Mouse (Mus musculus) ES-E14 (cell line): Measurements from ENCODE around the gene Lamc1. TPM values are rescaled to one million over a fixed set of nuclear protein-coding genes. Genes with fewer than 3 reads are reported as not detected.

Source experiments
- DNase-seq: peaks from one replicate; pipeline ENCODE4 v3.0.0-alpha.2; 2013; ENCODE audit warnings: low read depth, low spot score
- H3K27ac ChIP-seq: 2 replicates; pipeline ENCODE4 v1.5.1; 2012; ENCODE audit warnings: low read depth, mild to moderate bottlenecking, low read length, moderate library complexity, mixed read lengths; ENCODE audit not compliant: poor library complexity, insufficient read depth, severe bottlenecking
- H3K36me3 ChIP-seq: 2 replicates; pipeline ENCODE4 v1.6.1; 2012; ENCODE audit warnings: mild to moderate bottlenecking, low read length, moderate library complexity, mixed read lengths; ENCODE audit not compliant: control insufficient read depth, poor library complexity, insufficient read depth, severe bottlenecking
- H3K4me1 ChIP-seq, 2 experiments: fragments of 150-350 bp in 1 of 2; sonication (generic) in 1 of 2; 2 replicates each; pipeline ENCODE4 v1.6.1; 2012; ENCODE audit warnings: low read length in 2 of 2, mild to moderate bottlenecking in 1 of 2, mixed read lengths in 1 of 2; ENCODE audit not compliant: control insufficient read depth in 2 of 2, insufficient read depth in 2 of 2, poor library complexity in 1 of 2
- H3K4me3 ChIP-seq, 2 experiments: fragments of 150-350 bp in 1 of 2; sonication (generic) in 1 of 2; 2 replicates each; pipeline ENCODE4 v1.5.1; 2012; ENCODE audit warnings: low read length in 2 of 2, low read depth in 1 of 2, mild to moderate bottlenecking in 1 of 2, mixed read lengths in 1 of 2; ENCODE audit not compliant: insufficient read depth in 1 of 2, poor library complexity in 1 of 2, severe bottlenecking in 1 of 2
- H3K9ac ChIP-seq: 2 replicates; pipeline ENCODE4 v1.6.1; 2012; ENCODE audit warnings: low read depth, mild to moderate bottlenecking, low read length, mixed read lengths; ENCODE audit not compliant: poor library complexity, insufficient read depth, severe bottlenecking
- H3K9me3 ChIP-seq: fragments of 150-350 bp; sonication (generic); 2 replicates; pipeline ENCODE4 v1.6.1; 2012; ENCODE audit warnings: low read depth, mild to moderate bottlenecking, low read length; ENCODE audit not compliant: control insufficient read depth, insufficient read depth
- CHD2 ChIP-seq: IDR thresholded peaks from 2 replicates; pipeline ENCODE4 v1.6.1; 2014; ENCODE audit warnings: mild to moderate bottlenecking, low read depth, low read length, inconsistent platforms
- HCFC1 ChIP-seq: IDR thresholded peaks from 2 replicates; pipeline ENCODE4 v1.6.1; 2012; ENCODE audit warnings: low read length, inconsistent platforms, borderline replicate concordance; ENCODE audit not compliant: insufficient read depth
- MAFK ChIP-seq: IDR thresholded peaks from 2 replicates; pipeline ENCODE4 v1.6.1; 2014; ENCODE audit warnings: mild to moderate bottlenecking, low read depth, low read length, inconsistent platforms; ENCODE audit not compliant: insufficient read depth
- ZC3H11A ChIP-seq: IDR thresholded peaks from 2 replicates; pipeline ENCODE4 v1.6.1; 2012; ENCODE audit warnings: low read depth, mild to moderate bottlenecking, inconsistent platforms, low read length, borderline replicate concordance
- ZNF384 ChIP-seq: IDR thresholded peaks from 2 replicates; pipeline ENCODE4 v1.6.1; 2012; ENCODE audit warnings: low read depth, low read length, inconsistent platforms
- in situ Hi-C, 2 experiments: fragments of 600-800 bp; cut with MboI; formaldehyde crosslinking; loops; one replicate each; pipeline ENCODE4 v1.15.1; 2025; ENCODE audit warnings: low sequenced_read_pairs in 2 of 2, inconsistent platforms in 1 of 2; ENCODE audit not compliant: unreplicated experiment in 2 of 2
- total RNA-seq: library from RNA; depleted of rRNA; stranded (reverse); fragments of 300-350 nt; gene quantifications from 2 replicates; pipeline ENCODE4 v1.2.3, GENCODE M21; 2012

The Lamc1 gene
- total RNA-seq, 1 experiment: 313 TPM

DNA sequence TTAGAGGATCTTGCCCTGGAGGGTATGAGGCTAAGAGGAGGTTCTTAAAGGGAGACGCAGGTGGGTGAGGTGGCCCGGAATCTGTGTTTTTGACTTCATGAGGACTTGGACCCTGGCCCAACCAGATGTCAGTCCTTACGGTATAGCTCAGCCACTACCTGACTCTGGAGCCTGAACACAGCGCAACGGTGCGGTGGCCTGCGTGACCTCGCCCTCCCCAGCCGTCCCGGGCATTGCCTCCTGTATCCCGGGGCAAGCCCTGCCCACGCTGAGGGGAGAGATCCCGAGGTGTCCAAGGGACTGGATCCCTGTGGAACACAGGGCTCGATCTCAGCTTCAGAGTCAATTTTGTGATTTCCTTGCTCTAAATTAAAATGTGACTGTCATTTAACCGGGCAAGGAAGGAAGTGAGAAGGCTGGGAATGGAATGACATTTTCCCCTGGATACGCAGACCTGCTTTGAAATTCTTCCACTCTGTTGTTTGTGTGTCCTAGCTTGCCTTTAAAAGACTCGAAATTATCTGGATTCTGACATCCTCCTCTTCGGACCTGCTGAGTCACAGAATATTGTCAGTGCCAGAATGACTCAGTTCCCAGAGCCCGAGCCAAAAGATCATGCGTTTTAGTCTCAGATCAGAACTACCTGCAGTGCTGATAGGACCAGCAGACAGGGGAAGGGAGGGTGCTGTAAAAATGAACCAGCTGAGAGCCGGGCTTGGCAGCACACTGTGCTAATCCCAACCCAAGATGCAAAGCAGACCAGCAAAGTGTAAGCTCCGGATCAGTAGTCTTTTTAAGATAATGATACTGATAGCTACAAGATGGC lies 923 bp upstream of the Lamc1 start:
- H3K9ac ChIP-seq: peak overlapping the region; percentile 76
- TF ChIP-seq MAFK: peak; percentile 72
- TF ChIP-seq HCFC1: peak; percentile 44; the same call in 1 of the 2 replicates
- no peak for TF ChIP-seq ZC3H11A
- peaks cover 6 to 8% of the 10 kb centered on the region in 2 experiments; a peak in 3 of 4 replicates for H3K4me1 ChIP-seq
- in situ Hi-C loops: no loop called here
- H3K9me3 ChIP-seq: no peaks in the 10 kb centered on the region
- peak overlapping the region; percentile 71 to 91 for H3K4me3 ChIP-seq
- H3K36me3 ChIP-seq: no peaks in the 10 kb centered on the region
- no peak for DNase-seq
- H3K27ac ChIP-seq: peak overlapping the region; percentile 27; the same call in 1 of the 2 replicates

DNA sequence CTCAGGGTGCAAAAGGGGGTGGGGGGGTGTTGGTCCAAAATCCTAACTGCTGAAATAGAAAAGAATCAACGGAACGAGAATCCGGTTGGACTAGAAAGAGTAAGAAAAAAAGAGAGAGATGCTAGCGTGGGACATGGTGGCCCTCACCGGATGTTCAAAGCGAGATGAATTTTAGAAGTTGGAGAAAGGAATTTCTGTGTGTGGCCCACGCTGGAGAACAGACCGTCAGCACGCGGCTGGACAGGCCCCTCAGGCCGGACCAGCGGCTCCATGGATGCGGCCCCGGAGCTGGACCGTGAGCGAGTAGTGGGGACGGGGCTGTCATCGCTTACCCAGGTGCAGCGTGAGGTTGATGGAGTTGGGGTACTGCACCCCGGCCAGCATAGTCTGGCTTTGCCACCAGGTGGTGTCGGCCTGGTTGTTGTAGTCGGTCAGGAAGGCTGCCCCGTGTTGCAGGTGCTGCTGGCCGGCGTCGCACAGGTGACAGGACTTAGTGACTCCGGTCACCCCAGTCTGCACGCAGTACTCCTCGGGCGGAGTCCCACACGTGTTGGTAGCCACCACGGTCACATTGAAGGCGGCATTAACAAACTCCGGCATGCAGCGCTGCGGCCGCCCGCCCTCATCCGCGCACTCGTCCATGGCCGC lies 666 bp downstream of the Lamc1 start:
- Histone ChIP-seq H3K9me3 (no peaks in the 10 kb centered on the region), H3K9ac (peak overlapping the region; percentile 80), H3K4me1 (peaks cover 8% of the 10 kb centered on the region in 2 experiments; a peak in 3 of 4 replicates), H3K4me3 (peak overlapping the region; percentile 73 to 85), H3K27ac (peak overlapping the region; percentile 45; the same call in 1 of the 2 replicates), H3K36me3 (no peaks in the 10 kb centered on the region)
- no peak for TF ChIP-seq CHD2
- no peak for TF ChIP-seq HCFC1
- TF ChIP-seq ZNF384: no peak
- TF ChIP-seq MAFK: no peak
- TF ChIP-seq ZC3H11A: no peak
- in situ Hi-C loops: no loop called here
- no peak for DNase-seq

DNA sequence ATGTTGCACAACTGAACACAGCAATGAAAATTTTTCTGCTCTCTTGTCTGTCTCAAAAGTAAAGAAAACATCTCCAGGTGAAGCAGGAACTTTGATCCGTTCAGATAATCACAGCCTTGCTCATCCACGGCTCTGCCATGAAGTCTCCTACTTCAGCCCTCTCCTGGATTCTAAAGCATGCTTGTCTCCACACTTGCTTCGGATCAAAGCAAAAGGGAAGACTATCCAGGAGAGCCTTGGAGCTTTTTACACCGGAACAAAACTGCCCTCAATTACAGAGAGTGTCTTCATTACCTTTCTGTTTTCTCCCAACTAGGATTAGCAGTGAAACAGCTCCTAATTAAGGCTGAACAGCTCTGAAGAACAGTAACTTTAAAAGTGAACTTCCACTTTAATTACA lies 1.4 kb downstream of the Lamc1 start:
- H3K27ac ChIP-seq: no peak overlapping the region
- peak overlapping the region; percentile 80; the same call in 1 of the 2 replicates for H3K9ac ChIP-seq
- no peaks in the 10 kb centered on the region for H3K9me3 ChIP-seq
- peaks cover 10 to 11% of the 10 kb centered on the region in 2 experiments for H3K4me1 ChIP-seq
- no peak for DNase-seq
- H3K36me3 ChIP-seq: peaks cover 3% of the 10 kb centered on the region; the same call in 1 of the 2 replicates
- TF ChIP-seq ZC3H11A (no peak), MAFK (no peak), CHD2 (no peak), ZNF384 (no peak)
- peak overlapping the region; percentile 73 to 85 for H3K4me3 ChIP-seq
- in situ Hi-C loops: no loop called here

DNA sequence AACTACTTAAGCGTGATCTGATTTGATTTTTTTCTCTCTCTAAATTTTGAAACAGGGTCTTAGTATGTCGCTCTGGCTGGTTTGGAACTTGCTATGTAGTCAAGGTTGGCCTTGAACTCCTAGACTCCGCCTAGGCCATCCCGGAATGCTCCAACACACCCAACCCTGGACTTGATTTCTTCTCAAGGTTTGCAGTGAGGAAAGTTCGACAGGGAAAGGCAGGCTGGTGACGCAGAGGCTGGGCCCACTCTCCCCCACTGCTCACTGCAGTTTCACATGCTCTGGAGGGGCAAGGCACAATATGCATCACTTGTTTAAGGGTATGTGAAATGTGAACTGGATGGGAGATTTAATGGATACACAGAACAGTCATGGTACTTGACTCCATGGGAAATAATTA lies 3.3 kb downstream of the Lamc1 start:
- Histone ChIP-seq H3K27ac (no peak overlapping the region), H3K9ac (no peak overlapping the region), H3K4me1 (peaks cover 10 to 13% of the 10 kb centered on the region in 2 experiments), H3K4me3 (no peak overlapping the region), H3K36me3 (peaks cover 9% of the 10 kb centered on the region; the same call in 1 of the 2 replicates), H3K9me3 (no peaks in the 10 kb centered on the region)
- in situ Hi-C loops: no loop called here
- TF ChIP-seq CHD2 (no peak), HCFC1 (no peak), MAFK (no peak), ZNF384 (no peak), ZC3H11A (no peak)
- no peak for DNase-seq
